Mouse (Mus musculus): ENCODE results near the gene Tmem219. TPM values are rescaled to one million over a fixed set of nuclear protein-coding genes. Genes with fewer than 3 reads are reported as not detected.
A peak's percentile ranks its signal among the peaks of the same experiment; 100 is the strongest.

The Tmem219 gene
- total RNA-seq, 2 experiments from 2014 or later: 9.9 to 12.1 TPM

GRCm38 (mm10) chr7:126863791-126864190 lies 58.9 kb downstream of the Tmem219 start:
- no peak for DNase-seq (ENCODE audit: low spot score)

DNA sequence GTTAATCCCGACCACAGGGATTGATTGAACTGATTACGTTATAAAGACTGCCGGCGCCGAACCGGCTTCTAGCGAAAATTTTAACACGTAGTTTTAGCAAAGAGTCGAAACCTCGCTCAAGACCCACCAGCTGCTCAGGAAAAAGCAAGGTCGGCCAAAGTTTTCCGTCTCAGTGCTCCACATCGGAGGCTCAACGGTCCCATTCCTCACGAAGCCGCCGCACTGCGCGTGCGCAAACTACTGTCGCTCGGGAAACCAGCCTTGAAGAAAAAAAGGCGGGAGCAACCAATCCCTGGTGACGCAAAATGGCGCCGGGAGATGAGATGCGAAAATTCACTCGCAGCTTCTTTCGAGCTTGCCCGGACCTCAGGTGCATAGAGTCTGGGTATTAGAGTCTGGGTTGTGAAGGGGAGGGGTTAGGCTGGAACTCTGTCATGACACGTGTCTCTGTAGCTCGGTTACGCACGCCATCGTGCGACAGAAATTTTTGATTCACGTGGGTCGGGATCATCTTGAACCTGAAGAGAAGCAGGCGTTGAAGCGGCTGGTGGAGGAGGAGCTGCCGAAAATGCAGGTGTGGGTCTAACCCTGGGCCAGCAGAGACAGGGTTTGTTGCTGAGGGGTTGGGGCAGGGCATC lies 60.5 kb downstream of the Tmem219 start, which contains the start of gene Ino80e:
Gene Ino80e (minus strand): TSS at position 231 of the 638 bp plus-strand sequence.
- DNase-seq (ENCODE audit: low spot score): peak; percentile 93

DNA sequence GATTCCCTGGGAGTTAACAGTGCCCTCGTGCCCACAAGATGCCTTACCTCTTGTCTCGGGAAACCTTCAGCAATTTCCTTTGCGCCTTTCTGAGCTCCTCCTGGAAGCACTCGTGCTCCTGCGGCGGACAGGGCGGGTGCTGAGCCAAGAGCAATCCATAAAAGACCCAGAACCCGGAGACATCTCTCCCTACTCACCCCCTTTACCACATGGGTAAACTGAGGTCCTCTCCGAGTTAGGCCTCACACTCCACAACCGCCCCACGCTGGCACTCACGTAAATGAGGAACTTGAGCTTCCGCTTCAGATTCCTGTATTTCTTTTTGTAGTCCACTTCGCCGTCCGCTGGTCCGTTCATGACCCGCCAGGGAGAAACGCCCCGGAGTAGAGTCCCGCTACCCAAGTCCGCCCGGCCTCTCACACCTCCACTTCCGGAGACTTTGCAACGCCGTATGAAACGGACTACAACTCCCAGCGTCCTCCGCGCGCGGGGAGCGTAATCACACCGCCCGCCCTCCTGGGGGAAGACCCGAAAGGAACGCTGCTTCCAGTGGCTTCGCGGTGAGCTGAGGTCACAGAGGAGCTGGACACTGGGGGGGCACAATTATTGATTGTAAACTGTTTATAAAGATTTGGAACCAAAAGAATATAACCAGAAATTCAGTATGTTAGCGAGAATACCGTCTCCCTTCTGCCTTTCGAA lies 61.1 kb downstream of the Tmem219 start, which contains the start of gene Hirip3:
Gene Hirip3 (plus strand): TSS at position 544 of the 702 bp plus-strand sequence.
- peak; percentile 97 for DNase-seq (ENCODE audit: low spot score)

GRCm38 (mm10) chr7:126860987-126861386 lies 61.7 kb downstream of the Tmem219 start:
- DNase-seq (ENCODE audit: low spot score): no peak

DNA sequence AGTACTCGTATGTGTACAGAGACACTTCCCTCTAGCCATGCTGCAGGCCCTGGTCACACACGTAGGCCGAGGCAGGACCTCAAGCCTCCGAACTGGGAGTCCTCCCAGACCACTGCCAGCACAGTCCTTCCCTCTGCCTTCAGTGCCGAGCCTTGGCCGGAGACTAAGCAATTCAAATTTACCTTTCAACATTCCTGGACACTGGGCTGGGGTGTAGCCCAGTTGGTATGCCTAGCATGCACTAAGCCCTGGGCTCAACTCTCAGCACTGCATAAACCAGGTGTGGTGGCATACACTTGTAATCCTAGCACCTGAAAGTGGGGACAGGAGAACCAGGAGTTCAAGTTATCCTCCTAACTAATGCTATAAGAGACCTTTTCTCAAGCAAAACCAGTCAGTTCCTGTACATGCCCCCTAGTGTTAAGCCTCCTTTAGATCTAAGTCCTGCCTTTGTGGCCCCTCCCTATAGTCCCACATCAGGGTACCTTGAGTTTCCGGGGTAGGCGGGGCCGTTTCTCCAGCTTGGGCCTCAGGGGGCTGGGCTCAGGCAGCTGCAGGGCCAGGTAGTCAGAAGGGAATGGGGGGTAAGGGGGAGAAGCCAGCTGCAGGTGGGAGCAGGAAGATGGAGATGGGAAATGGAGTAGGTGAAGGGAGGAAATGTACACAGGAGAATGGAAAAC lies 65.8 kb downstream of the Tmem219 start:
- DNase-seq (ENCODE audit: low spot score): no peak

DNA sequence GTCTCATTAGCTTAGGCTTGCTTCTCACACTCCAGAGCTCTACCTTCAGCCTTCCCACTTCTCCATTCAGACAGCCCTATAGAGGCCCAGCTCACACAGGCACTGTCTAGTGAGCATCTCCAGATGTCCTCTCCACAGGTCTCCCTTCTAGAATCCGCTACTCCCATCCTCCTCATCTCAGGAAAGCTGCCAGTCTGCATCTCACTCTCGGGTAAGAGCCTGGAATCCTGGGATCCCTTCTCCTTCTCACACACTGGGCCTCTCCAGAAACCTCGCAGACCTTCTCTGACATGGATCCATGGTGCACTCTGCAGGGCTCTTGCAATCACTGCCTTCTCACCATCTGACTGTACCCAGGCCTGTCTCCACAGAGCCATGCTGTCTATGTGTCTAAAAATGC lies 67.1 kb downstream of the Tmem219 start:
- DNase-seq (ENCODE audit: low spot score): no peak

GRCm38 (mm10) chr7:126853454-126853853 lies 69.3 kb downstream of the Tmem219 start:
- no peak for DNase-seq (ENCODE audit: low spot score)

- no peak for DNase-seq (ENCODE audit: low spot score)
These were observed 71.5 kb downstream of the Tmem219 start for GRCm38 (mm10) chr7:126851192-126851591.

DNA sequence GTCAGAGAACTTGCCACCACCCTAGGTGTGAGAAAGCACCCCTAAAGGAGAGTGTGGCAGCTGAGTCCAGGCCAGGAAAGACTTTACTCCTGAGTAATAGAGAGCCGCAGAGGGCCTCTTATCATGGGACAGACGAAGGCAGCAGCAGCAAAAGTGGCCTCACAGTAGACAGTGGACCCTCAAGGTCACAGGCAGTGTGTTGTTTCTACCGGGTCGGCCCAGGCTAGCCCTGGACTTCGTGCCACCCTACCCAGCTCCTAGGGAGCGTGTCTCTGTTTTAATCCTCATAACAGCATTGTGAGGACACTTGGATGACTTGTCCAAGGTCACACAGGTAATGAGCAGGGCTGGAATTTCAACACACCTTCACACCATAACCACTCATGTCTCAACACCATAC lies 72.6 kb downstream of the Tmem219 start:
- DNase-seq (ENCODE audit: low spot score): no peak

DNA sequence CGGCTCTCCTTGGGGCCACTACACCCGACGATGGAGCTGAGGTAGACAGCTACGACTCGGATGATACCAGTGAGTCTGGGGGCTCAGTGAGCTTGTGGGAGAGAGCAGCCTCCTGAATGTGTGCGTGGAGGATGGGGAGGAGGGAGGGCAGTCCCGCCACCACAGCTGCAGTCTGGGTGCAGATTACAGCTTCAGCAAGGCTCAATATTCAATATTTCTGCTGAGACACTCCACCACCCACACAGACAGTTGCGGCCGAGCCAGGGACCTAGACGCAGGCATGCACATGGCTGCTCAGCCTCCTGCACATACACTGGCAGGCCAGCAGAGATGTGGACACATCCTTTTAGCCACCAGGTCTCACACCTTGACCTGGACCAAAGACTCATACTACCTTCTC lies 73.9 kb downstream of the Tmem219 start:
- no peak for DNase-seq (ENCODE audit: low spot score)

- DNase-seq (ENCODE audit: low spot score): no peak
These were observed 75.0 kb downstream of the Tmem219 start for GRCm38 (mm10) chr7:126847421-126848398.

GRCm38 (mm10) chr7:126847116-126847420 lies 75.6 kb downstream of the Tmem219 start, which contains the start of gene Doc2a:
Gene Doc2a, plus strand, starts transcription at chr7:126847416.
- DNase-seq (ENCODE audit: low spot score): no peak

- no peak for DNase-seq (ENCODE audit: low spot score)
These were observed 77.2 kb downstream of the Tmem219 start for GRCm38 (mm10) chr7:126845516-126845915.

- DNase-seq (ENCODE audit: low spot score): no peak
These were observed 79.4 kb downstream of the Tmem219 start for GRCm38 (mm10) chr7:126843276-126843675.

Other genes with a start within 250 kb of the Tmem219 start
- gene Sult1a1, start 246.5 kb downstream of the Tmem219 start, total RNA-seq (2021): 10 to 100 TPM; 11.1 to 15.9 TPM
- gene Bola2, start 227.5 kb downstream of the Tmem219 start, total RNA-seq (2021): 10 to 100 TPM; 37.1 to 42.2 TPM
- gene Slx1b, start 227.1 kb downstream of the Tmem219 start, total RNA-seq (2021): 1 to 10 TPM; 1.9 to 2.8 TPM
- 1 to 10 TPM; 2.0 to 2.4 TPM for gene Coro1a, start 215.1 kb downstream of the Tmem219 start, total RNA-seq (2021)
- gene Mapk3, start 163.3 kb downstream of the Tmem219 start, total RNA-seq (2021): 10 to 100 TPM; 16.2 to 20.7 TPM
- under 1 TPM in 1 of 2 experiments, not detected in 1; 0.46 TPM for gene Gdpd3, start 156.6 kb downstream of the Tmem219 start, total RNA-seq (2021)
- 100 to 1,000 TPM in 1 of 2 experiments, 10 to 100 TPM in 1; 84.9 to 101 TPM for gene Ypel3, start 146.0 kb downstream of the Tmem219 start, total RNA-seq (2021)
- under 1 TPM; 0.52 to 0.59 TPM for gene Tbx6, start 141.4 kb downstream of the Tmem219 start, total RNA-seq (2021)
- gene Ppp4c, start 130.4 kb downstream of the Tmem219 start, total RNA-seq (2021): 10 to 100 TPM; 20.5 TPM
- 10 to 100 TPM; 65.3 to 75.7 TPM for gene Fam57b, start 125.2 kb downstream of the Tmem219 start, total RNA-seq (2021)
- not detected for gene 4930451I11Rik, start 91.3 kb downstream of the Tmem219 start, total RNA-seq (2021)
- not detected for gene Doc2a, start 75.5 kb downstream of the Tmem219 start, total RNA-seq (2021)
- 1 to 10 TPM; 5.0 to 5.4 TPM for gene Hirip3, start 60.9 kb downstream of the Tmem219 start, total RNA-seq (2021)
- 10 to 100 TPM in 1 of 2 experiments, 1 to 10 TPM in 1; 8.4 to 12.3 TPM for gene Ino80e, start 60.5 kb downstream of the Tmem219 start, total RNA-seq (2021)
- gene Taok2, start 38.2 kb downstream of the Tmem219 start, total RNA-seq (2021): 10 to 100 TPM; 19.7 to 21.9 TPM
- gene Kctd13, start 6.0 kb upstream of the Tmem219 start, total RNA-seq (2021): 1 to 10 TPM; 2.6 to 2.7 TPM
- gene Asphd1, start 26.7 kb upstream of the Tmem219 start, total RNA-seq (2021): not detected
- 1 to 10 TPM in 1 of 2 experiments, under 1 TPM in 1; 0.87 to 1.2 TPM for gene Sez6l2, start 27.6 kb upstream of the Tmem219 start, total RNA-seq (2021)
- gene Cdipt, start 53.0 kb upstream of the Tmem219 start, total RNA-seq (2021): 10 to 100 TPM; 30.7 to 31.5 TPM
- gene Cdiptos, start 53.2 kb upstream of the Tmem219 start, total RNA-seq (2021): under 1 TPM in 1 of 2 experiments, not detected in 1; 0.24 TPM
- gene Mvp, start 91.7 kb upstream of the Tmem219 start, total RNA-seq (2021): 10 to 100 TPM; 27.5 to 40.9 TPM
- gene Pagr1b, start 93.6 kb upstream of the Tmem219 start, total RNA-seq (2021): 1 to 10 TPM in 1 of 2 experiments, not detected in 1; 1.7 TPM
- 10 to 100 TPM in 1 of 2 experiments, 1 to 10 TPM in 1; 7.9 to 10.3 TPM for gene Pagr1a, start 94.4 kb upstream of the Tmem219 start, total RNA-seq (2021)
- 10 to 100 TPM; 12.9 to 16.9 TPM for gene Gm42742, start 98.2 kb upstream of the Tmem219 start, total RNA-seq (2021)
- gene Prrt2, start 98.3 kb upstream of the Tmem219 start, total RNA-seq (2021): under 1 TPM in 1 of 2 experiments, not detected in 1; 0.84 TPM
- 10 to 100 TPM; 64.3 to 66.3 TPM for gene Maz, start 104.1 kb upstream of the Tmem219 start, total RNA-seq (2021)
- gene Kif22, start 119.6 kb upstream of the Tmem219 start, total RNA-seq (2021): 1 to 10 TPM; 1.2 to 1.7 TPM
- gene Zg16, start 164.4 kb upstream of the Tmem219 start, total RNA-seq (2021): not detected
- gene AI467606, start 168.4 kb upstream of the Tmem219 start, total RNA-seq (2021): under 1 TPM; 0.50 to 0.93 TPM
- under 1 TPM; 0.37 to 0.55 TPM for gene Qprt, start 199.3 kb upstream of the Tmem219 start, total RNA-seq (2021)
- under 1 TPM; 0.07 to 0.14 TPM for gene Spn, start 214.9 kb upstream of the Tmem219 start, total RNA-seq (2021)

Data from gastrocnemius, adult 18-20 months (tissue).